Mouse (Mus musculus): ENCODE data around the gene Teddm2. TPM values are rescaled to one million over a fixed set of nuclear protein-coding genes. Genes with fewer than 3 reads are reported as not detected.

Teddm2 gene
- polyA plus RNA-seq, 1 experiment from 2014 or later: 1.1 TPM

DNA sequence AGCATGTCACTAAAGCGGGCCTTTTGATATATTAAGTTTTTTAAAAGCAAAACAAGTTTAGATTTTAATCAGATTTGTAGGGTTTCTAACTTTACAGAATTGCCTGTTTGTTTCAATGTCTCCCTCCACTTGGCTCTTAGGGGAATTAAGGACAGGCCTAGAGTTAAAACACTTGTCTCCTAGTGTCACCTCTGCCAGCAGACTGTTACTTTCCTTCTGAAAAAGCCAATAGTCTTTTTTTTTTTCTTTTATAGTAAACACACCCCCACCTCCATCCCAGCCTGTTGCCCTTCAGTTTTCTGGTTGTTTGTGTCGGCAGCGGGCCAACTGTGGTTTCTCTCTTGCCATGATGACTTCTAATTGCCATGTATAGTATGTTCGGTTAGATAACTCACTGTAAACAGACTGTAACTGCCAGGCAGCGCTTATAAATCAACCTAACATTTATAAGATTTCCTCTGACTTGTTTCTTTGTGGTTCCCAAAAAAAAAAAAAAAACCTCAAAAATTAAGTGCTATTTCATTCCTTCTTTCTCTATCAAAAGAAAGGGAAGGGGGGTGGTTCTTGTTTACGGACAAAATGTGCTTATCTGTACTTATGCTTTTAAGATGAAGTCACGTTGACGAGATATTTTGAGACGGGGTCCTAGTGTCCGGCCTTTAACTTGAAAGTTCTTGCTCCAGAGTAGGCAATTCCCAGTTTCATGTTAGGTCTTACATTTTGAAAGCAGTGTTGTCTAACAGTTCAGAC lies 9.4 kb upstream of the Teddm2 start:
- no peak overlapping the region for H3K4me3 ChIP-seq (ENCODE audit: low read depth, low read length)
- no peak overlapping the region for H3K9ac ChIP-seq (ENCODE audit: low read length)
- H3K9me3 ChIP-seq (replicated peaks; ENCODE audit: control insufficient read depth, low read length): no peaks in the 10 kb centered on the region
- ATAC-seq (no peak), DNase-seq (ENCODE audit: low spot score) (no peak)
- H3K27ac ChIP-seq (ENCODE audit: low read depth, low read length): no peak overlapping the region
- H3K4me2 ChIP-seq (ENCODE audit: low read length): no peak overlapping the region
- H3K36me3 ChIP-seq (ENCODE audit: control insufficient read depth, insufficient read depth, low read length): peaks cover 65% of the 10 kb centered on the region
- WGBS: 91% methylated on average over 10 of the region's 10 CpGs
- H3K4me1 ChIP-seq (ENCODE audit: control insufficient read depth, insufficient read depth, low read length): no peaks in the 10 kb centered on the region
- no peaks in the 10 kb centered on the region for H3K27me3 ChIP-seq (replicated peaks; ENCODE audit: control insufficient read depth, insufficient read depth, low read length)

- H3K27me3 ChIP-seq (replicated peaks; ENCODE audit: control insufficient read depth, insufficient read depth, low read length): no peaks in the 10 kb centered on the region
Observed at GRCm38 (mm10) chr1:153908741-153909140, 8.7 kb upstream of the Teddm2 start.

DNA sequence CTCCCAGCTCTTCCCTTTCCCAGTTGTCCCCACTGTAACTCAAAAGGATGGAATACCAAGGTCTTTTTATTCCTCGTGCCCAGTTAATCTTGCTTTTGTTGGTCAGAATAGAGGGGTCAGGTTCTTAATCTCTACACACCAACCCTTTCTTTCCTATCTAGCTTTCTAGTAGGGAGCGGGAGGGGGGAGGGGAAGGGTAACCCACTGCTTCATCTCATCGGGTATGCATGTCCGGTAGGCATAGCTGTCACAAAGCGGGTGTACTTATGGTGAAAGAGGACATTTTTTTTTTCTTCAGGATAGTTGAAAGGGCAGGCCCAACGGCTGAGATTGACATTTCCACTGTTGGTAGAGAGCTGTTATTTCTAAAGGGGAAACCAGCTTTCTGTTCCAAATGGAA lies 8.2 kb upstream of the Teddm2 start:
- H3K4me3 ChIP-seq (ENCODE audit: low read depth, low read length): no peak overlapping the region
- no peaks in the 10 kb centered on the region for H3K9me3 ChIP-seq (replicated peaks; ENCODE audit: control insufficient read depth, low read length)
- ATAC-seq (no peak), DNase-seq (ENCODE audit: low spot score) (no peak)
- 50% methylated on average over 6 of the region's 6 CpGs for WGBS
- no peak overlapping the region for H3K27ac ChIP-seq (ENCODE audit: low read depth, low read length)
- H3K36me3 ChIP-seq (ENCODE audit: control insufficient read depth, insufficient read depth, low read length): peaks cover 77% of the 10 kb centered on the region
- H3K27me3 ChIP-seq (replicated peaks; ENCODE audit: control insufficient read depth, insufficient read depth, low read length): no peaks in the 10 kb centered on the region
- no peak overlapping the region for H3K9ac ChIP-seq (ENCODE audit: low read length)
- no peak overlapping the region for H3K4me2 ChIP-seq (ENCODE audit: low read length)
- peaks cover under 1% of the 10 kb centered on the region; the same call in 1 of the 2 replicates for H3K4me1 ChIP-seq (ENCODE audit: control insufficient read depth, insufficient read depth, low read length)

More at GRCm38 (mm10) chr1:153908741-153909140, 8.7 kb upstream of the Teddm2 start:
- no peaks in the 10 kb centered on the region for H3K4me1 ChIP-seq (ENCODE audit: control insufficient read depth, insufficient read depth, low read length)
- no peak for DNase-seq (ENCODE audit: low spot score)
- H3K27ac ChIP-seq (ENCODE audit: low read depth, low read length): no peak overlapping the region
- no peak overlapping the region for H3K9ac ChIP-seq (ENCODE audit: low read length)
- peaks cover 72% of the 10 kb centered on the region for H3K36me3 ChIP-seq (ENCODE audit: control insufficient read depth, insufficient read depth, low read length)
- H3K9me3 ChIP-seq (replicated peaks; ENCODE audit: control insufficient read depth, low read length): no peaks in the 10 kb centered on the region
- H3K4me2 ChIP-seq (ENCODE audit: low read length): no peak overlapping the region
- H3K4me3 ChIP-seq (ENCODE audit: low read depth, low read length): no peak overlapping the region
- WGBS: 84% methylated on average over 4 of the region's 4 CpGs
- ATAC-seq: no peak

- Histone ChIP-seq H3K9me3 (replicated peaks; ENCODE audit: control insufficient read depth, low read length) (no peaks in the 10 kb centered on the region), H3K27ac (ENCODE audit: low read depth, low read length) (no peak overlapping the region), H3K9ac (ENCODE audit: low read length) (no peak overlapping the region), H3K4me3 (ENCODE audit: low read depth, low read length) (no peak overlapping the region), H3K36me3 (ENCODE audit: control insufficient read depth, insufficient read depth, low read length) (peaks cover 82% of the 10 kb centered on the region), H3K4me2 (ENCODE audit: low read length) (no peak overlapping the region), H3K27me3 (replicated peaks; ENCODE audit: control insufficient read depth, insufficient read depth, low read length) (no peaks in the 10 kb centered on the region), H3K4me1 (ENCODE audit: control insufficient read depth, insufficient read depth, low read length) (peaks cover 17% of the 10 kb centered on the region)
- DNase-seq (ENCODE audit: low spot score) (no peak), ATAC-seq (no peak)
- WGBS: 95% methylated on average over 3 of the region's 3 CpGs
Observed at GRCm38 (mm10) chr1:153905884-153906283, 5.9 kb upstream of the Teddm2 start.

DNA sequence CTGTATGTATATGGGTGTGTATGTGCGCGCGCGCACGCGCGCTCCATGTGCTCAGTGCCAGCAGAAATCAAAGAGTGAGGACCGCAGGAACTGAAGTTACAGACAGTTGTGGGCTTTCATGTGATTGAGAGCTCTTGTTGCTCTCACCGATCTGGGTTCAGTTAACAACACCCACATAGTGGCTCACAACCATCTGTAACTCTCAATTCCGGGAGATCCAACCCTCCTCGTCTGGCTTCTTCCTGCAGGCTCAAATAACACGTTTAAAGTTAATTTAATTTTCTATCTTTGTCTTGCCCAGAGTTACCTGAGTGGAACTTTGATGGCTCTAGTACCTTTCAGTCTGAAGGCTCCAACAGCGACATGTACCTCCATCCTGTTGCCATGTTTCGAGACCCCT lies 4.2 kb upstream of the Teddm2 start:
- ATAC-seq: no peak
- H3K9me3 ChIP-seq (replicated peaks; ENCODE audit: control insufficient read depth, low read length): no peaks in the 10 kb centered on the region
- no peak overlapping the region for H3K27ac ChIP-seq (ENCODE audit: low read depth, low read length)
- H3K4me3 ChIP-seq (ENCODE audit: low read depth, low read length): no peak overlapping the region
- no peak overlapping the region for H3K4me2 ChIP-seq (ENCODE audit: low read length)
- 96% methylated on average over 14 of the region's 14 CpGs for WGBS
- no peaks in the 10 kb centered on the region for H3K27me3 ChIP-seq (replicated peaks; ENCODE audit: control insufficient read depth, insufficient read depth, low read length)
- H3K4me1 ChIP-seq (ENCODE audit: control insufficient read depth, insufficient read depth, low read length): peaks cover 17% of the 10 kb centered on the region
- H3K36me3 ChIP-seq (ENCODE audit: control insufficient read depth, insufficient read depth, low read length): peaks cover 65% of the 10 kb centered on the region
- no peak for DNase-seq (ENCODE audit: low spot score)
- H3K9ac ChIP-seq (ENCODE audit: low read length): no peak overlapping the region

GRCm38 (mm10) chr1:153903006-153903405 lies 3.0 kb upstream of the Teddm2 start:
- H3K9me3 ChIP-seq (replicated peaks; ENCODE audit: control insufficient read depth, low read length): no peaks in the 10 kb centered on the region
- DNase-seq (ENCODE audit: low spot score) (peak; percentile 23), ATAC-seq (no peak)
- 15% methylated on average over 13 of the region's 13 CpGs for WGBS
- no peaks in the 10 kb centered on the region for H3K27me3 ChIP-seq (replicated peaks; ENCODE audit: control insufficient read depth, insufficient read depth, low read length)
- H3K4me1 ChIP-seq (ENCODE audit: control insufficient read depth, insufficient read depth, low read length): peaks cover 17% of the 10 kb centered on the region
- no peak overlapping the region; the same call in 1 of the 2 replicates for H3K9ac ChIP-seq (ENCODE audit: low read length)
- peak overlapping the region; percentile 59 for H3K4me2 ChIP-seq (ENCODE audit: low read length)
- peaks cover 53% of the 10 kb centered on the region for H3K36me3 ChIP-seq (ENCODE audit: control insufficient read depth, insufficient read depth, low read length)
- H3K4me3 ChIP-seq (ENCODE audit: low read depth, low read length): no peak overlapping the region
- no peak overlapping the region for H3K27ac ChIP-seq (ENCODE audit: low read depth, low read length)

DNA sequence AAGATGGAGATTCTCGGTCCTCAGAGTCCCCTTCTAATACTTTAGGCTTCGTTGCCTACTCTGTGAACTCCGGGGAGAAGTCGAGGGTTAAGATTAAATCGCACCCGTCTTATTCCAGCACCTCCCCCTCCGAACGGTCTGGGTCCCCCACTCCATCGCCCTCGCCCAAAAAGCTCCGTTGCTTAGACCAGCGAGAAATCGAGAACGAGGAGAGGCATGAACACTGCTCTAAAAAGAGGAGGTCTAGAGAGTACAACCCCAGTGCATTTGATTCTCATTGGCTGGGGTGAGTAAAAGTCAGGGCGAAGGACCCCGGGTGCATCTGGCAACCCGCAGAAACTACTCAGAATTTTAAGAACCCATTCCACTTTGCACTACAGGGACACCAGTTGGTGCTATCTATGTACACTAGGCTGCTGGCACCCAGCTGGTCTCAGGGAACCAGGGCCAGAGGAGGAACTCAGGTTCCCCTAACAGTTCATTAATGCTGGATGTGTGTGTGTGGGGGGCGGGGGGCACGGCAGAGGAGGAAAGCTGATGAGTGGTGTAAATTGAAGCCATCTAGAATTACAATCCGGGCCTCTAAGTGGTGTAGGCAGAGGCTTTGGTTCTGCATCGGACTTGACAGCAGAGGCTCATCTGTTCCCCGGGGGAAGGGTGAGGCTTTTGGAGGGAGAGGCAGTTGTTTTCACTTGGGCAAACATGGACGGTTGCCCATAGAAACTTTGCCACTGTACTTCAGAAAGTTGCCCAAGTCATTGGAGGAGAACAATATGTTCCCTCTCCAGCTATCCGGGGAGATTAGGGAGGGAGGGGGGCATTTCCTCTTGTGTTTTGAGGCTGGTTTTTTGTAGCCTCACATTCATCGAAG lies 1.1 kb upstream of the Teddm2 start:
- H3K27ac ChIP-seq (ENCODE audit: low read depth, low read length): peak overlapping the region; percentile 96
- DNase-seq (ENCODE audit: low spot score): peak; percentile 55
- H3K9me3 ChIP-seq (replicated peaks; ENCODE audit: control insufficient read depth, low read length): no peaks in the 10 kb centered on the region
- peaks cover 34% of the 10 kb centered on the region for H3K36me3 ChIP-seq (ENCODE audit: control insufficient read depth, insufficient read depth, low read length)
- H3K4me2 ChIP-seq (ENCODE audit: low read length): peak overlapping the region; percentile 59
- peak overlapping the region; percentile 75 for H3K4me3 ChIP-seq (ENCODE audit: low read depth, low read length)
- H3K9ac ChIP-seq (ENCODE audit: low read length): peak overlapping the region; percentile 92
- no peaks in the 10 kb centered on the region for H3K27me3 ChIP-seq (replicated peaks; ENCODE audit: control insufficient read depth, insufficient read depth, low read length)
- no peak for ATAC-seq
- WGBS: under 1% methylated on average over 25 of the region's 25 CpGs
- peaks cover 17% of the 10 kb centered on the region for H3K4me1 ChIP-seq (ENCODE audit: control insufficient read depth, insufficient read depth, low read length)

- WGBS: under 1% methylated on average over 36 of the region's 36 CpGs
- H3K27ac ChIP-seq (ENCODE audit: low read depth, low read length): peak overlapping the region; percentile 96
- H3K4me3 ChIP-seq (ENCODE audit: low read depth, low read length): peak overlapping the region; percentile 75
- no peaks in the 10 kb centered on the region for H3K27me3 ChIP-seq (replicated peaks; ENCODE audit: control insufficient read depth, insufficient read depth, low read length)
- H3K36me3 ChIP-seq (ENCODE audit: control insufficient read depth, insufficient read depth, low read length): peaks cover 27% of the 10 kb centered on the region
- H3K4me1 ChIP-seq (ENCODE audit: control insufficient read depth, insufficient read depth, low read length): peaks cover 17% of the 10 kb centered on the region
- H3K9ac ChIP-seq (ENCODE audit: low read length): peak overlapping the region; percentile 92
- H3K9me3 ChIP-seq (replicated peaks; ENCODE audit: control insufficient read depth, low read length): no peaks in the 10 kb centered on the region
- DNase-seq (ENCODE audit: low spot score) (no peak), ATAC-seq (peak; percentile 49)
- H3K4me2 ChIP-seq (ENCODE audit: low read length): peak overlapping the region; percentile 59
Observed at GRCm38 (mm10) chr1:153900381-153900780, 353 bp upstream of the Teddm2 start.
